Mouse (Mus musculus) heart, adult 2 months (tissue): ENCODE measurements around the gene Ceacam19. TPM values are rescaled to one million over a fixed set of nuclear protein-coding genes. Genes with fewer than 3 reads are reported as not detected.

ENCODE experiments used
- DNase-seq, 2 experiments: peaks; one replicate each; pipeline ENCODE4 v3.0.0; 2021
- H3K27ac ChIP-seq: fragments of 200-600 bp; 2 replicates; pipeline ENCODE4 v1.8.1; 2022
- H3K27me3 ChIP-seq: fragments of 200-500 bp; 2 replicates; pipeline ENCODE4 v1.6.1; 2012; ENCODE audit warnings: mild to moderate bottlenecking, low read length, inconsistent platforms, mixed read lengths; ENCODE audit not compliant: control insufficient read depth, insufficient read depth
- H3K36me3 ChIP-seq: fragments of 200-500 bp; 2 replicates; pipeline ENCODE4 v1.6.1; 2012; ENCODE audit warnings: low read length, inconsistent platforms; ENCODE audit not compliant: control insufficient read depth, insufficient read depth
- H3K4me1 ChIP-seq: fragments of 200-500 bp; 2 replicates; pipeline ENCODE4 v1.6.1; 2011; ENCODE audit warnings: low read length; ENCODE audit not compliant: control insufficient read depth, insufficient read depth
- H3K4me3 ChIP-seq: fragments of 200-600 bp; 2 replicates; pipeline ENCODE4 v1.8.1; 2022
- H3K79me2 ChIP-seq: fragments of 200-500 bp; replicated peaks from 2 replicates; pipeline ENCODE4 v1.6.1; 2012; ENCODE audit warnings: mild to moderate bottlenecking, inconsistent platforms, low read length, moderate library complexity, mixed read lengths; ENCODE audit not compliant: control insufficient read depth, insufficient read depth
- H3K9ac ChIP-seq: fragments of 200-500 bp; 2 replicates; pipeline ENCODE4 v1.6.1; 2012; ENCODE audit warnings: low read depth, mild to moderate bottlenecking, control low read depth, inconsistent platforms, low read length, mixed read lengths
- CTCF ChIP-seq: fragments of 200-600 bp; IDR thresholded peaks from 2 replicates; pipeline ENCODE4 v1.8.1; 2022; ENCODE audit warnings: antibody characterized with exemption, mild to moderate bottlenecking, moderate library complexity
- EP300 ChIP-seq: fragments of 200-500 bp; IDR thresholded peaks from 2 replicates; pipeline ENCODE4 v1.6.1; 2011; ENCODE audit warnings: low read depth, low read length, control low read depth; ENCODE audit not compliant: insufficient read depth
- POLR2A ChIP-seq: fragments of 200-500 bp; IDR thresholded peaks from 2 replicates; pipeline ENCODE4 v1.6.1; 2011; ENCODE audit warnings: mild to moderate bottlenecking, low read depth, low read length, control low read depth; ENCODE audit not compliant: insufficient read depth
- WGBS: fragments of 180-500 bp; shearing (Covaris S2); methylation state at CpG from one replicate; pipeline ENCODE4 v1.1.7; 2018; 5-methylcytosine and 5-hydroxymethylcytosine counted together
- intact Hi-C: fragments of 180-260 bp; cut with DNase I; formaldehyde crosslinking; loops from one replicate; pipeline ENCODE4 v1.15.1; 2025
- polyA plus RNA-seq: library from polyadenylated mRNA; depleted of rRNA; stranded (reverse); fragments of >200 nt; gene quantifications from 2 replicates; pipeline ENCODE4 v1.2.3, GENCODE M21; 2012
- total RNA-seq, 2 experiments: library from RNA; stranded (reverse); gene quantifications; 2 replicates each; pipeline ENCODE4 v1.2.3; 2021

The Ceacam19 gene
- total and polyA plus RNA-seq, 3 experiments: not detected

DNA sequence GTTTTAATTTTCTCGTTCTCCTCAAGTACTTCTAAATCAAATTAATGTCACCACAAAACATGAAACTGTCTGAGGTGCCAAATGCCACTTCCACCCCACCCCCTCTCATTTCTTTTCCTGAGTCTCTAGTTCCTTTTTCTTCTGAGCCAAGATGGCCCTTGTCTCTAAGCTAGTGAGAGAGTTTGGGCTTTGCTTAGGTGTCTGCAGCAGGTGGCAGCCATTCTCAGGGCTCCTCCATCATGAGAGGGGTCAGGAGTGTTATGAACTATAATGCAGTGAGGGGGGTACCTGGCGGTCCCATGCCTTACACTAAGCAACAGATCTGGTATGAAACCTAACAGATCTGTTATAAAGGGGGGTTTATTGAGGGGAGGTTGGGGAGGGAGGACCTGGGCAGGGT is 35.6 kb upstream of the Ceacam19 start:
- no peaks in the 10 kb centered on the region; the same call in 1 of the 2 replicates for H3K36me3 ChIP-seq

DNA sequence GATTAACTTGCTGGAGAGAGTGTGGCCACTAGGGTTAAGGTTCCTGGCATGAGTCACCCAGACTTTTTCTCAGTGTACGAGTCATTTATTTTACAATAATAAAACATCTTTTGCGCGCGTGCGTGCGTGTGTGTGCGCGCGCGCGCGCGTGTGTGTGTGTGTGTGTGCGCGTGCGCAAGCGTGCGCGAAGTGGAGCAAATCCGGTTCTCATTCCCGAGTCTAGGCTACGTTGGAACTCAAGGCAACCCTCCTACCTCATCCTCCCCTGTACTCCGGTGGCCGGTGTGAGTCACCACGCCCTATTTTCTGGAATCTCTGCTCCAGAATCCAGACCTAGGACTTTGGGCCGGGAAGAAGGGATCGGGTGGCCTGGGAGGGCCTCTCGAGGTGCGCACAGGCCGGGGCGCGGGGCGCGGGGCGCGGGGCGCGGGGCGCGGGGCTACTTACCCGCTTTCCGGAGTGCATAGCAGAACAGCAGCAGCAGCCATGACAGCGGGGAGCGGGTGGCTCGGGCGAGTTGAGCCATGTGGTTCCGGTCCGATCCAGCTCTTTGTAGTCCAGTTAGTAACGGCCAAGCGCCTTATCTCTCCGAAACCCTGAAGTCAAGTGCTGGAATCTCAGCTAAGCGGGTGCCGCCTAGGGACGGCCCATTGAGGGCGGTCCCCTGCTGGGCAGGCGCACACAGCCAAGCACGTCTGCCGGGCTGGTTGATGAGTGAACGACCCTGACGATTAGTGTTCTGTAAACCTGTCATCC is 32.9 kb upstream of the Ceacam19 start, which contains the start of gene Pvr:
TSS of gene Pvr (minus strand) at position 655 of the 756 bp plus-strand sequence.
- TF ChIP-seq CTCF (peak; percentile 54), POLR2A (peak; percentile 81), EP300 (peak; percentile 44; the same call in 1 of the 2 replicates)
- H3K79me2 ChIP-seq: 0 out of 2 replicates have a peak, but pooled peaks cover 1% of the 10 kb centered on the region
- peak within 1 kb of the TSS; percentile 79 for H3K4me3 ChIP-seq
- DNase-seq: peak; percentile 84 to 90
- peaks cover 5% of the 10 kb centered on the region for H3K4me1 ChIP-seq
- under 1% methylated on average over 60 of the region's 60 CpGs for WGBS
- no peaks in the 10 kb centered on the region; the same call in 1 of the 2 replicates for H3K36me3 ChIP-seq
- H3K27me3 ChIP-seq: no peaks in the 10 kb centered on the region
- intact Hi-C loops: loop anchor here (2.0 kb wide), 1 partner anchor 14 kb away; no protein-coding TSS in a partner anchor
- peak within 1 kb of the TSS; percentile 82 for H3K27ac ChIP-seq
- H3K9ac ChIP-seq: peak within 1 kb of the TSS; percentile 72

More for the DNA sequence above, 35.6 kb upstream of the Ceacam19 start:
- Histone ChIP-seq H3K9ac (no peak overlapping the region), H3K4me3 (no peak overlapping the region), H3K27ac (no peak overlapping the region), H3K79me2 (0 out of 2 replicates have a peak, but pooled peaks cover 1% of the 10 kb centered on the region), H3K4me1 (peaks cover 11% of the 10 kb centered on the region), H3K27me3 (no peaks in the 10 kb centered on the region)
- no peak for DNase-seq
- WGBS: 59% methylated on average over 2 of the region's 2 CpGs
- no peak for TF ChIP-seq EP300
- TF ChIP-seq CTCF: no peak
- no peak for TF ChIP-seq POLR2A
- intact Hi-C loops: no loop called here

DNA sequence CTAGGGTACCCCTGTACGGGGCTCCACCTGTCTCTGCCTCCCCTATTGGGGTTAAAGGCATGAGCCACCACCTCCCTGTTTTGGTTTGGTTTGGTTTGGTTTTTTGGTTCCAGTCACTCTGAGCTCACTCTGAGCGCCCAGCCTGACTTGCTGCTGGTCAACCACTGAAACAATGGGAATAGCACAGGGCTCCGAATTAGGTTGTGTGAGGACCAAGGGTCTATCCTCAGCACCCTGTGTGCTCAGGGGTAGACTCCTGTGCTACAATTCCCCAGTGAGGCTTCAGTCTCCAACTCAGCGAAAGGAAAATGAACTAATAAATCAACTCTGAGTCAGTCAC is 32.4 kb upstream of the Ceacam19 start:
- peaks cover 2% of the 10 kb centered on the region for H3K4me1 ChIP-seq
- no peaks in the 10 kb centered on the region; the same call in 1 of the 2 replicates for H3K36me3 ChIP-seq
- DNase-seq: no peak
- 20% methylated on average over 4 of the region's 4 CpGs for WGBS
- no peak for TF ChIP-seq POLR2A
- no peak for TF ChIP-seq EP300
- no peak for TF ChIP-seq CTCF
- H3K27ac ChIP-seq: peak overlapping the region; percentile 82
- H3K27me3 ChIP-seq: no peaks in the 10 kb centered on the region
- intact Hi-C loops: loop anchor here (2.0 kb wide), 1 partner anchor 15 kb away; no protein-coding TSS in a partner anchor
- 0 out of 2 replicates have a peak, but pooled peaks cover 1% of the 10 kb centered on the region for H3K79me2 ChIP-seq
- peak overlapping the region; percentile 79 for H3K4me3 ChIP-seq
- peak overlapping the region; percentile 64 for H3K9ac ChIP-seq

DNA sequence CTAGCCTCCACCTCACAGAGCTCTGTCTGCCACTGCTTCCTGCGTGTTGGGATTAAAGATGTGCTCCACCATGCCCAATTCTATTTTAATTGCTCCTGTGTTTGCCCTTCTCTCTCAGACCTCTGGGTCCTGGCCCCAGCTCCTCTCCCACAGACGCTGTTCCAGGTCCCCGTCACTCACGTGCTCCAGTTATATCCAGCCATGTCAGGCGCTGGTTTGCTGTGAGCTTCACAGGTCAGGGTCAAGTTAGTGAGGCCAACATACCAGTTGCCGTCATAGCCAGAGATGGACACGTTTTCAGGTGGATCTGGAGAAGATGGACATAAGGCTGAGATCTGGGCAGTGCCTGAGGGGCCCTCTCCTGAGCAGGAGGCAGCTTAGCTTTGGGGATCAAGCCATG is 26.8 kb upstream of the Ceacam19 start:
- Histone ChIP-seq H3K27ac (no peak overlapping the region), H3K4me1 (no peaks in the 10 kb centered on the region; the same call in 1 of the 2 replicates), H3K36me3 (no peaks in the 10 kb centered on the region), H3K4me3 (no peak overlapping the region), H3K27me3 (no peaks in the 10 kb centered on the region), H3K9ac (no peak overlapping the region), H3K79me2 (no peaks in the 10 kb centered on the region)
- TF ChIP-seq CTCF (no peak), EP300 (no peak), POLR2A (no peak)
- no peak for DNase-seq
- WGBS: 73% methylated on average over 7 of the region's 7 CpGs
- intact Hi-C loops: no loop called here

DNA sequence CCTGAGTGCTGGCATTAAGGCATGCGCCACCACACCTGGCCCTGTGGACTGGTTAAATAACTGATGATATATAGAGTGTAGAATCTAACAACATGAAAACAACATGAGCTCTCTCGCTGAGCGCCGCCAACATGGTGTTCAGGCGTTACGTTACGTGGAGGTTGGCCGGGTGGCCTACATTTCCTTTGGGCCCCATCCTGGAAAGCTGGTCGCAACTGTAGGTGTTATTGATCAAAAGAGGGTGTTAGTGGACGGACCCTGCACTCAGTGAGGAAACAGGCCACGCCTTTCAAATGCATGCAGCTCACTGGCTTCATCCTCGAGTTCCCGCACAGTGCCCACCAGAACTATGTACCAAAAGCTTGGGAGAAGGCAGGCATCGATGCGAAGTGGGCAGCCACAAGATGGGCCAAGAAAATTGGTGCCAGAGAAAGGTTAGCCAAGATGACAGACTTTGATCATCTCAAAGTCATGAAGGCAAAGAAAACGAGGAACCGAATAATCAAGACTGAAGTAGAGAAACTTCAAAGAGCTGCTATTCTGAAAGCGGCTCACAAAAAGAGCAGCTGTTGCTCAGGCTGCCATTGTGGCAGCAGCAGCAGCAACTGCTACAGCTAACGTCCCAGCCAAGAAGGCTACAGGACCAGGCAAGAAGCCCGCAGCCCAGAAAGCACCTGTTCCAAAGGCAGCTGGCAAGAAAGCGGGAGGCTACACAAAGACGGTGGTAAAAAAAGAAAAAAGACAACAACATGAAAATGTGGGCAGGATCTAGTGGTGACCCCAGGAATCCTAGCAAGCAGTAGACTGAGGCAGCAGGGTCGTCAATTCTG is 24.1 kb upstream of the Ceacam19 start:
- Histone ChIP-seq H3K27ac (no peak overlapping the region), H3K79me2 (no peaks in the 10 kb centered on the region), H3K27me3 (no peaks in the 10 kb centered on the region), H3K36me3 (no peaks in the 10 kb centered on the region), H3K4me1 (no peaks in the 10 kb centered on the region; the same call in 1 of the 2 replicates), H3K4me3 (no peak overlapping the region), H3K9ac (no peak overlapping the region)
- no peak for TF ChIP-seq CTCF
- TF ChIP-seq POLR2A: no peak
- TF ChIP-seq EP300: no peak
- intact Hi-C loops: loop anchor here (2.0 kb wide), 1 partner anchor 35 kb away; no protein-coding TSS in a partner anchor
- DNase-seq: no peak
- 91% methylated on average over 23 of the region's 23 CpGs for WGBS
